Mouse (Mus musculus): Measurements from ENCODE around the gene Coq9.

Coq9 gene

GRCm38 (mm10) chr8:94870474-94871107 is 32.5 kb downstream of the Coq9 start:
- peak; percentile 74 for DNase-seq

DNA sequence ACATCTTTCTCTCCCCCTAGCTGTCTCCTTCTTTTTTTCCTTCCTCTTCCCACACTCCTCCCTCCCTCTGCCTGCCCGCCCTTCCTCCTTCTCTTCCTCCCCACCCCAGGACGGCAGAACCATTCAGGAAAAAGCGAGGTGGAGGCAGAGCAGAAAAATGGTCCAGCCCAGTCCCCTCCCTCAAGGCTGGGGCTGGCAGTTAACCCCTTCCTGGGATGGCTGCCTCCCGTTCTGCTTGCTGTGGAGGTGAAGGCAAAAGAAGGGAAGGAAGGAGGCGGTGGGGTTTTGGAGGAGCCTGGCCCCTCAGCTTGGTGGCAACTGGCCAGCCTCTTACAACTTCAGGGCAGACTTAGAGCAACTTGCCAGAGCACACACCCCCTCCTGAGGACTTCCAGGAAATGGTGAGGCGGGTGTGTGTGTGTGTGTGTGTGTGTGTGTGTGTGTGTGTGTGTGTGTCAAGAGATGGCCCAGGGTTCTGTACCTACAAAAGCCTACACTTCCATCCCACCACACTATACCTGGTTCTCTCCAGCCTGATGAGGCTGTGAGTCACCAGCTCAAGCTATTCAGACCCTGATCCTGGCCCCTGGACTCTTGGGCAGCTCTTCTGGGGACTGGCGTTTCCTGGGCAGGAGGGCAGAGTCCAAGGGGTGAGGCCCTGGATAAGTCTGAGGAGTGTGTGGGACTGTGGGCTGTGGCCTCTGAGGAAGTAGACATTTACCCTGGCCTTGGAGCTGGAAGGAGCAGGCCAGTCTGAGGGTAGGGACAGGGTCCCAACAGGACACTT is 33.2 kb downstream of the Coq9 start:
- peak; percentile 73 for DNase-seq

GRCm38 (mm10) chr8:94872156-94872555 is 34.0 kb downstream of the Coq9 start:
- no peak for DNase-seq

DNA sequence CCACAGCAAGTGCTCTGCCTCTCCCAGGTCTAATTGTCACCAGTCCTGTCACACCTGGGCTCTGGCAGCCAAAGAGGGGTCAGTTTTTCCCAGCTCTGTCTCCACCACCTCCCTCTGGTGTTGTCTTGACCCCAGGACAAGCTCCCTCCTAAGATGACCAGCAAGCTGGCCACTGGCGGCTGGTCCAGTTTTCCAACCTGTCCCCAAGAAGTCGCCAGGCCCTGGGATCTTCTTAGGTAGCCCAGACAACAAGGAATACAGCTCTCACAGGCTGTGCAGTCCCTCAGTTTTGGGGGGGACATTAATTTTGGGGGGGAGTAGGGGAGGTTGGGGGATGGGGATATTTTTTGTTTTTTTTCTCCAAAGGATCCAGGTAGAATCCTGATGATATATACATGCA is 34.5 kb downstream of the Coq9 start:
- DNase-seq: no peak

- DNase-seq: peak; percentile 74
Measured at GRCm38 (mm10) chr8:94874358-94874757, 36.2 kb downstream of the Coq9 start.

GRCm38 (mm10) chr8:94875096-94875870 is 37.2 kb downstream of the Coq9 start:
- no peak for DNase-seq

DNA sequence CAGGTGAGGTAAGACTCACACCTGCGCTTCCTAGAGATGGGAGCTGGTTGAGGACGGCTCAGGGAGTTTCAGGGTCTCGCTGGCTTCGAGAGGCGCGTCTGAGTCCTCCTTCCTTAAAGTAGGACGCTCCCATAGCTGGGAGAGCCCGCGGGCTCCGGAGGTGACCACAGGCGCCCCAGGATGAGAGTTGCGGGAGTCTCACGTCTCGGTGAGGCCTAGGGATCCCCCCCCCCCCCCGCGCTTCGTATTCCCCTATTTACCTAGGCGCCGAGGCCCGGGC is 37.7 kb downstream of the Coq9 start:
- DNase-seq: no peak

GRCm38 (mm10) chr8:94876197-94876730 is 38.1 kb downstream of the Coq9 start, which contains the start of gene Dok4:
Gene Dok4 (minus strand): TSS chr8:94876330.
- DNase-seq: peak; percentile 79

DNA sequence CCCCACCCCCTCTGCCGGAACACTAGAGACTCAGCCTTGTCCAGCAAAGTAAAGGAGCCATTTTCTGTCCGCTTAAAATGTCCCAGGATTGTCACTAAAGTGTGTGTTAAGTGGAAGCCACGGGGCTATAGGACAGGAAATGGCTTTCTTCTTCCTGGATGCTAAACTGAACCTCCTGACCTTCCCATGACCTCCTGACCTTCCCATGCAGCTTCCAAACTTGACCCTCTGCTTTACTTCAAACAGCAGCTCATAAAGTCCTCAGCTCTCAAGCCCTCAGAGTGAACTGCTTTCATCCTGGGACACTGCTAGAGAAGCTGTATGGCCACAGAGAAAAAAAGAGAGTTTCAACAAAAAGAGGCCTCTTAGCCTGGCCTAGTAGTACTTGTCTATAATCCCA is 38.7 kb downstream of the Coq9 start:
- no peak for DNase-seq

DNA sequence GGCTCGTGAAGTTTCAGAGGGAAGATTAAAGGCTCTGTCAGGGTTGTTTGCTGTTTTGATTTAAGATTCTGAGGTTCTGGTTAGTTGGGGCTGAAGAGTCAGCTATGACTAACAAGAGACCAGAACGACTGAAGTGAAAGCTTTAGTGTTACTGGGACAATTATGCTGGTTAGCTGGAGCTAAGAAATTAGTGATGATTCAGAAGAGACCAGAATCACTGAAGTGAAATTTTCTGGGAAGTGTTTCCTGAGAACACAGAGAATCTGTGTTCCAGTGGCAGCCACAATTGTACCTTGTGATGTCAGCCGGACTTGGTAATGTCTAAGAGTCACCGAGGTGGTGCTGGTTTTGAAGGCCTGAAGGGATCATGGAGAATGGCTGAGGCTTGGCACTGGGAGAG is 42.6 kb downstream of the Coq9 start:
- no peak for DNase-seq

- DNase-seq: no peak
Measured at GRCm38 (mm10) chr8:94888383-94889036, 50.4 kb downstream of the Coq9 start.

DNA sequence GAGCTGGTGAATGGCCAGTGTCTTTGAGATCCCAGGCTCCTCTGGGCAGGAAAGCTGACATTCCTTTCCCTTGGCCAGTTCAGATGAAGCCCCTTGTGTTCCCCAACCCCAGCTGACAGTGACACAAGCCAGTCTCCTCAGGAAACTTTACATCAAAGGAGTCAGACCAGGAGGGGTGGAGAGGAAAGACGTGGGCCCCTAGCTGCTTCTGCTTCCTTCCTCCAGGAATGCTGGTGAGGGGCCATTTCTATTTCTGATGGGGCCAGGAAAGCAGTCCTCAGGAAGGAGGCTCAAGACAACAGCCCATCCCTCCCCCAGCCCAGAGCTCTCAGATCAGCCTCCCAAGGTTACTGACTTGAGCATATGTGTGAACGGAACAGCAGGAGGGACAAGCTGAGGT is 54.8 kb downstream of the Coq9 start:
- DNase-seq: no peak

- no peak for DNase-seq
Measured at GRCm38 (mm10) chr8:94899262-94899661, 61.1 kb downstream of the Coq9 start.

- DNase-seq: no peak
Measured at GRCm38 (mm10) chr8:94900617-94901016, 62.5 kb downstream of the Coq9 start.

DNA sequence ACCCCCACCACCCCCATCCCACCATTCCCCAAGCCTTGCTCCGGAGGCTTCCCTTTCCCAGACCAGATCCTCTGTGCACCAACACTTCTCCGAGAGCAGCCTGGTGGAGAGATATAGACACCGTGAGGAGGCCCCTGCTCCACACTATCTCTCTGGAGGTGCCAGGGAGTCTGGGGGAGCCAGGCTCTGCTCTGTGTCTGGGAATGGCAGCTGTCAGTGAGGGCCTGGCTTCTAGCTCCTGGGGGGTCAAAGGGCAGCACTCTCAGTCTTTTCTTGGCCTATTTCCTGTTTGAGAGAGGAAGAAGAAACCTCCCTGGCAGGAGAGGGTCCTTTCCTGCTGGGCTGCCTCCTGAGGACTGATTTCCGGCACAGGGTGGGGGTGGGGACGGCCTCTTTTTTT is 62.9 kb downstream of the Coq9 start:
- no peak for DNase-seq

DNA sequence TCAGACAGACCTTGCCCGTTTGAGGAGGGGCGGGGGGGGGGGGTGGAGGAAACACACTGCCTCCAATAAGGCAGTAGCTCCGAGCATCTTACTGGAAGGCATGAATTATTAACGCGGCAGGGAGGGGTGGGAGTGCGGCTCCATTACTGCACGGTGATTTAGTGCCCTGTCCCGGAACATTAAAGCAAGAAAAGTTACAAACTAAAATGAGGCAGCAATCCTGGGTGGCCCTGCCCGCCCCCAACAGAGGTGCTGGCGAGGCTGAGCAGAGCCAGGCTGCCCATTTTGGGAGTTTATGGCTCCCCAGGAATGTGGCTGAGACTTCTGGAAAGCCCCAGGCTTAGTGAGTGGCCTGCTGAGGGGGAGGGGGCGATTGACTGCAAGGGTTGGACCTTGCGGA is 65.6 kb downstream of the Coq9 start:
- DNase-seq: no peak

Data from right cerebral cortex, postnatal 4 days (tissue).